Mouse (Mus musculus): ENCODE data around the gene Hid1.

DNA sequence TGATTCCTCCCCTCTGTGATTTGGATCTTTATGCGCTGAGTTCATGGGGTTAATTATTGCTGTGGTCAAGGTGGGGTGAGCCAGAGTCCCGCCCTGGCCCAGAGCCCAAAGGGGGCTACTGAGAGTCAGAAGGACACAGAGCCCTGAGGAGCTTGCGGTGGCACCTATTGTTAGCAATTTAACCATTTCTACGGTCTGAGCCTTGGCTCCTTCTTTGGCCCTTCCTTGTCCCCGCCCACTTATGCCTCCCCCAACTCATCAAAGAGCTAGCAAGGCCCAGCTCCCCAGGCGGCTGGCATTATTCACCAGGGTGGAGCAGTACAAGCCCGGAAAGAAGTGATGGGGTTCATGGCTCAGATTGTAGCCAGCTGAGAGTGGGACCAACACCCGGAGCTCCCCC lies 60.7 kb downstream of the Hid1 start, which contains the start of gene Otop2:
- TF ChIP-seq GATA1 (IDR thresholded peaks at IDR 0.05; ENCODE audit: borderline replicate concordance, low read length): no peak
- no peak for TF ChIP-seq FLI1 (IDR thresholded peaks at IDR 0.05; ENCODE audit: low read length)

All from megakaryocyte, embryonic 14.5 days (primary cell).